Mouse (Mus musculus) CH12.LX (cell line): Measurements from ENCODE around the gene Lingo3. TPM values are rescaled to one million over a fixed set of nuclear protein-coding genes. Genes with fewer than 3 reads are reported as not detected.

ENCODE experiments used
- DNase-seq: peaks from one replicate; pipeline ENCODE4 v3.0.0-alpha.2; 2013; ENCODE audit errors: extremely low read depth
- H3K27ac ChIP-seq: 2 replicates; pipeline ENCODE4 v1.5.1; 2012; ENCODE audit warnings: low read depth, mild to moderate bottlenecking, control low read depth, moderate library complexity; ENCODE audit not compliant: insufficient read depth
- H3K27me3 ChIP-seq: replicated peaks from 2 replicates; pipeline ENCODE3; 2012; ENCODE audit warnings: inconsistent platforms
- H3K36me3 ChIP-seq, 2 experiments: replicated peaks in 1 of 2; 2 replicates each; pipeline versions ENCODE3 to v1.6.1; 2012; ENCODE audit warnings: inconsistent platforms in 1 of 2, low read length in 1 of 2, mild to moderate bottlenecking in 1 of 2, mixed read lengths in 1 of 2, moderate library complexity in 1 of 2; ENCODE audit not compliant: control insufficient read depth in 1 of 2, insufficient read depth in 1 of 2
- H3K4me1 ChIP-seq, 2 experiments: 2 replicates each; pipeline ENCODE4 v1.6.1; 2012; ENCODE audit warnings: inconsistent platforms in 1 of 2, moderate library complexity in 1 of 2; ENCODE audit not compliant: insufficient read depth in 2 of 2, control insufficient read depth in 1 of 2
- H3K4me2 ChIP-seq: 2 replicates; pipeline ENCODE4 v1.6.1; 2012; ENCODE audit warnings: low read depth, mild to moderate bottlenecking, control low read depth; ENCODE audit not compliant: poor library complexity, insufficient read depth, severe bottlenecking
- H3K4me3 ChIP-seq, 3 experiments: fragments of 150-350 bp in 1 of 3; sonication (generic) in 1 of 3; replicated peaks in 1 of 3; 2 replicates each; pipeline versions ENCODE3 to v1.5.1; 2011 to 2012; ENCODE audit warnings: low read depth in 2 of 3, low read length in 2 of 3, mild to moderate bottlenecking in 2 of 3, moderate library complexity in 2 of 3, control low read depth in 1 of 3, improper control_type of control experiment in 1 of 3, inconsistent platforms in 1 of 3, mixed read lengths in 1 of 3; ENCODE audit not compliant: poor library complexity in 1 of 3
- H3K79me2 ChIP-seq: replicated peaks from 2 replicates; pipeline ENCODE4 v1.6.1; 2012; ENCODE audit warnings: mild to moderate bottlenecking, moderate library complexity; ENCODE audit not compliant: control insufficient read depth, poor library complexity, insufficient read depth, severe bottlenecking; ENCODE audit errors: extremely low read depth
- H3K9ac ChIP-seq: 2 replicates; pipeline ENCODE4 v1.6.1; 2012; ENCODE audit warnings: low read depth, mild to moderate bottlenecking, control low read depth, moderate library complexity; ENCODE audit not compliant: insufficient read depth
- H3K9me3 ChIP-seq: replicated peaks from 2 replicates; pipeline ENCODE3; 2012; ENCODE audit warnings: low read length, inconsistent platforms, mixed read lengths
- BHLHE40 ChIP-seq: IDR thresholded peaks from 2 replicates; pipeline ENCODE4 v1.6.1; 2011; ENCODE audit warnings: mild to moderate bottlenecking, low read depth, low read length, improper control_type of control experiment
- CHD1 ChIP-seq: IDR thresholded peaks from 2 replicates; pipeline ENCODE4 v1.6.1; 2012; ENCODE audit warnings: low read depth, low read length, improper control_type of control experiment, inconsistent platforms
- CHD2 ChIP-seq: IDR thresholded peaks from 2 replicates; pipeline ENCODE4 v1.6.1; 2011; ENCODE audit warnings: low read length, improper control_type of control experiment
- CTCF ChIP-seq, 2 experiments: IDR thresholded peaks in 1 of 2; conservative IDR thresholded peaks in 1 of 2; 2 replicates each; pipeline ENCODE4 v1.5.1; 2011 to 2012; ENCODE audit warnings: low read depth in 2 of 2, low read length in 2 of 2, improper control_type of control experiment in 1 of 2, inconsistent platforms in 1 of 2, mild to moderate bottlenecking in 1 of 2, moderate library complexity in 1 of 2
- ETS1 ChIP-seq: conservative IDR thresholded peaks from 2 replicates; pipeline ENCODE4 v1.6.1; 2012; ENCODE audit warnings: low read depth, mild to moderate bottlenecking, inconsistent platforms, low read length, improper control_type of control experiment, moderate library complexity
- GABPA ChIP-seq: IDR thresholded peaks from 2 replicates; pipeline ENCODE4 v1.6.1; 2012; ENCODE audit warnings: low read depth, low read length, improper control_type of control experiment, inconsistent platforms; ENCODE audit not compliant: insufficient replicate concordance
- IRF4 ChIP-seq: IDR thresholded peaks from 2 replicates; pipeline ENCODE4 v1.6.1; 2014; ENCODE audit warnings: low read depth, mild to moderate bottlenecking, inconsistent platforms, low read length, improper control_type of control experiment
- JUN ChIP-seq: IDR thresholded peaks from 2 replicates; pipeline ENCODE4 v1.6.1; 2011; ENCODE audit warnings: low read depth, mild to moderate bottlenecking, low read length, improper control_type of control experiment, moderate library complexity; ENCODE audit not compliant: insufficient read depth
- JUND ChIP-seq: conservative IDR thresholded peaks from 2 replicates; pipeline ENCODE4 v1.6.1; 2011; ENCODE audit warnings: low read depth, low read length, improper control_type of control experiment
- MAX ChIP-seq: IDR thresholded peaks from 2 replicates; pipeline ENCODE4 v1.6.1; 2011; ENCODE audit warnings: low read length, improper control_type of control experiment
- MXI1 ChIP-seq: IDR thresholded peaks from 2 replicates; pipeline ENCODE4 v1.6.1; 2011; ENCODE audit warnings: mild to moderate bottlenecking, low read depth, low read length, improper control_type of control experiment
- NELFE ChIP-seq: IDR thresholded peaks from 2 replicates; pipeline ENCODE4 v1.6.1; 2011; ENCODE audit warnings: low read depth, low read length, improper control_type of control experiment
- PAX5 ChIP-seq: IDR thresholded peaks from 2 replicates; pipeline ENCODE4 v1.6.1; 2012; ENCODE audit warnings: low read length, inconsistent platforms, mixed read lengths
- RCOR1 ChIP-seq: conservative IDR thresholded peaks from 2 replicates; pipeline ENCODE4 v1.6.1; 2012; ENCODE audit warnings: low read depth, mild to moderate bottlenecking, inconsistent platforms, low read length, improper control_type of control experiment
- SIN3A ChIP-seq: IDR thresholded peaks from 2 replicates; pipeline ENCODE4 v1.6.1; 2012; ENCODE audit warnings: low read length, improper control_type of control experiment, inconsistent platforms
- SMC3 ChIP-seq: IDR thresholded peaks from 2 replicates; pipeline ENCODE4 v1.6.1; 2011; ENCODE audit warnings: low read depth, low read length, improper control_type of control experiment
- TCF12 ChIP-seq: IDR thresholded peaks from 2 replicates; pipeline ENCODE4 v1.6.1; 2014; ENCODE audit warnings: low read depth, mild to moderate bottlenecking, inconsistent platforms, low read length, improper control_type of control experiment
- USF2 ChIP-seq: conservative IDR thresholded peaks from 2 replicates; pipeline ENCODE4 v1.6.1; 2011; ENCODE audit warnings: low read depth, low read length, improper control_type of control experiment
- ZNF384 ChIP-seq: IDR thresholded peaks from 2 replicates; pipeline ENCODE4 v1.6.1; 2012; ENCODE audit warnings: low read depth, low read length, improper control_type of control experiment, inconsistent platforms
- dilution Hi-C: fragments of 300-500 bp; cut with MboI; formaldehyde crosslinking; loops from 2 replicates; pipeline ENCODE4 v1.14.3; 2020; ENCODE audit warnings: low sequenced_read_pairs; ENCODE audit not compliant: extremely low pct_unique_long_range_greater_than_20kb, extremely low pct_ligation_motif_present
- in situ Hi-C: fragments of 300-500 bp; cut with MboI; formaldehyde crosslinking; loops from 3 replicates; pipeline ENCODE4 v1.14.3; 2019; ENCODE audit warnings: low sequenced_read_pairs, low pct_ligation_motif_present, low pct_unique_long_range_greater_than_20kb, mixed read lengths
- polyA plus RNA-seq: library from polyadenylated mRNA; unstranded; fragments of >175 nt; gene quantifications from 2 replicates; pipeline ENCODE4 v1.2.1, GENCODE M21; 2012; ENCODE audit warnings: low read depth; ENCODE audit not compliant: insufficient read length
- total RNA-seq, 2 experiments: library from RNA; depleted of rRNA; stranded (reverse); fragments of 300-350 nt in 1 of 2; fragments of >200 nt in 1 of 2; gene quantifications; 2 replicates each; pipeline ENCODE4 v1.2.3; 2012 to 2014

Lingo3 gene
- total and polyA plus RNA-seq, 3 experiments, result 0.21 TPM; not detected in 2

GRCm38 (mm10) chr10:80814800-80815199 is 29.0 kb downstream of the Lingo3 start:
- Histone ChIP-seq H3K4me2 (no peak overlapping the region), H3K27me3 (no peaks in the 10 kb centered on the region), H3K9me3 (no peaks in the 10 kb centered on the region), H3K4me1 (peaks cover 10 to 17% of the 10 kb centered on the region in 2 experiments), H3K79me2 (no peaks in the 10 kb centered on the region), H3K4me3 (no peak overlapping the region), H3K27ac (no peak overlapping the region), H3K36me3 (no peaks in the 10 kb centered on the region), H3K9ac (no peak overlapping the region)
- dilution Hi-C loops (no loop called here), in situ Hi-C loops (no loop called here)
- TF ChIP-seq ETS1 (no peak), MAX (no peak), PAX5 (no peak), CTCF (conservative IDR thresholded peaks at IDR 0.05 in 1 of 2, IDR thresholded peaks at IDR 0.05 in 1 of 2; ENCODE audit: low read depth in 2 of 2, low read length in 2 of 2) (peak in 1 of 2 experiments; percentile 53; a peak in 2 of 4 replicates), IRF4 (no peak), CHD2 (no peak), NELFE (no peak), JUND (no peak), JUN (no peak), CHD1 (no peak), TCF12 (no peak), MXI1 (no peak), SMC3 (0 out of 2 replicates have a peak, but pooled peaks have one; percentile 14), BHLHE40 (no peak)
- DNase-seq, result no peak

GRCm38 (mm10) chr10:80813366-80813765 is 30.5 kb downstream of the Lingo3 start, which contains the start of gene Jsrp1:
Jsrp1 (minus strand) TSS chr10:80813498.
- Histone ChIP-seq H3K4me2 (no peak within 1 kb of the TSS), H3K4me1 (peaks cover 10 to 17% of the 10 kb centered on the region in 2 experiments)

More at GRCm38 (mm10) chr10:80813366-80813765, 30.5 kb downstream of the Lingo3 start, which contains the start of gene Jsrp1:
- Histone ChIP-seq H3K27me3 (no peaks in the 10 kb centered on the region), H3K79me2 (no peaks in the 10 kb centered on the region), H3K36me3 (peaks cover 0 to 4% of the 10 kb centered on the region in 2 experiments)
- in situ Hi-C loops, result no loop called here
- DNase-seq, result no peak
- TF ChIP-seq IRF4 (no peak), GABPA (no peak), PAX5 (no peak), USF2 (no peak), CTCF (conservative IDR thresholded peaks at IDR 0.05 in 1 of 2, IDR thresholded peaks at IDR 0.05 in 1 of 2; ENCODE audit: low read depth in 2 of 2, low read length in 2 of 2) (no peak), SMC3 (no peak), TCF12 (no peak), ZNF384 (no peak), SIN3A (no peak), MXI1 (no peak), RCOR1 (no peak)
- TF ChIP-seq, all 38 proteins: peak for 0
- Histone ChIP-seq H3K27ac (no peak within 1 kb of the TSS), H3K9ac (no peak within 1 kb of the TSS), H3K9me3 (no peaks in the 10 kb centered on the region), H3K4me3 (no peak within 1 kb of the TSS)
- dilution Hi-C loops, result no loop called here
